Mouse (Mus musculus) mouse embryonic stem cell (cell line): ENCODE results near the gene Tmem62.
"Not testable (repeated sequence)": the region's sequence is repeated elsewhere in the genome, so short reads cannot be mapped to it uniquely, and the experiment has no call there.

Source experiments
- in situ Hi-C, 2 experiments: fragments of 300-500 bp; cut with MboI; formaldehyde crosslinking; loops; 1 replicate in 1 of 2; 3 replicates in 1 of 2; pipeline ENCODE4 v1.14.3; 2019 to 2020; ENCODE audit warnings: low sequenced_read_pairs in 2 of 2, low pct_unique_long_range_greater_than_20kb in 1 of 2, mixed read lengths in 1 of 2; ENCODE audit not compliant: unreplicated experiment in 1 of 2

Gene Tmem62

DNA sequence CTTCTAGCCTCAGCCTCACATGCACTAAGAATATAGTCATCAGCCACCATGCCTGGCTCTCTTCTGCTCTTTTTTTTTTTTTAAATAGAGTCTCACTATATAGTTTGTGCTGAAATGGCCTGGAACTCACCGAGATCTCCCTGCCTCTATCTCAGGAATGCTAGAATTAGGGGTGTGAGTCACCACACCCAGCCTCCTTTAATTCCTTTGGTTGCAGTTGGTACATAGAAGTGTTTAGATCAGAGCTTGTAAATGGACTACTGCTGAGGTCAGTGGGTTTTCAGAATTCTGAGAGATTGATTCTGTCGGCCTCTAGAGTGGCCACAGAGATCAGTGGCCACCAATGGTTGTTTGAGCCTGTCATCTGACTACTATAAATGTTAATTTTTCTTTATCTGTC lies 4.0 kb downstream of the Tmem62 start:
- in situ Hi-C loops, result loop anchor here in 1 of 2 experiments (10.0 kb wide), 1 partner anchor 104 kb away; the partner anchor contains the start of gene Tgm5

DNA sequence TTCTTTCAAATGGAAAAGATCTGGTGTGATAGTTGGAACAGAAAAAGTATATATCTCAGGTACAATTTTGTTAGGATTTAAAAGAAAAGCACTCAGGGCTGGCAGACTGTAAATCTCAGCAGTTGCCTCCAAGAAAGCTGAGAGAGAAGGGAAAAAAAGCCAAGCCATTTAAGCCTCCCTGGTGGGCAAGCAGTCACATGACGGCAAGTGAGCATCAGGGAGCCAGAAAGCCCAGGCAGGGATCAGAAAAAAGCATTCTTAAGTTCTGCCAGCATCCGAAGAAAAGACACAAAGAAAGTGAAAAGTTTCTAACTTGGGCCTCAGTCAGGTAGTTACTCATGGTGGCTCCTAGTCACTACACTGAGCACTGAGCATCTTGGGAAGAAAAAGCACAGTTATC lies 6.8 kb downstream of the Tmem62 start:
- in situ Hi-C loops, result loop anchor here in 1 of 2 experiments (10.0 kb wide), 1 partner anchor 101 kb away; the partner anchor contains the start of gene Tgm5

DNA sequence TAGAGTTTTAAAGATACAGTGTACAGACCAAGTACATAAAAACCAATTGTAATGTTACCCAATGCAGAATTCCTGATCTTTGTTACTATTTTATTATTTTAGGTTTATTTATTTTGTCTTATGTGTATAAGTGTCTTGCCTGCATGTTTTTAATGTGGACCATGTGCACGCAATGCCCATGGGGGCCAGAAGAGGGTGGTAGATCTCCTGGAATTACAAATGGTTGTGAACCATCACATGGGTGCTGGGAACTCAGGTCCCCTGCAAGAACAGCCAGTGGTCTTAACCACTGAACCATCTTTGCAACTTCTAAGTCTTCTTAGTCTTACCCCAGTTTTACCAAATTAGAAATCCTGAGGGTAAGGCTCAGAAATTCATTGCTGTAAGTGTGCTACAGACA lies 8.4 kb downstream of the Tmem62 start:
- in situ Hi-C loops, result loop anchor here in 1 of 2 experiments (10.0 kb wide), 1 partner anchor 100 kb away; the partner anchor contains the start of gene Tgm5

DNA sequence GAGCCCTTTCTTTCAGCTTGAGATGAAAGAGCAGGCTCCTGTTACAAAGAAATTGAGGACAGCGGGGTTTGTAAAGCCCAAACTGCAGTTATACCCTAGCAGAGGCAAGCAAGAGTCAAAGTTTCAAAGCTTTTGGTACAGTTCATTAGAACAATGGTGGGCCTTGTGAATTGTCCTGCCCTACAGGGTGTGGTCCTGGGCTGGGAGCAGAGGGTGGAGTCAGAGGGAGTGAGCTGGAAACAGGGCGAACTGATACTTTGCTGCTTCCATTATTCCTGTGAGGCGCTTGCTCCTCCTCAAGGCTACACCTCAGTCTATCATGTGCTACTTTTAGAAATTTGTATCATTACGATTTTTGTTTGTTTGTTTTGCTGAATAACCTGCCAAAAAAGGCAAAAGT lies 14.4 kb downstream of the Tmem62 start:
- in situ Hi-C loops, result no loop called here

DNA sequence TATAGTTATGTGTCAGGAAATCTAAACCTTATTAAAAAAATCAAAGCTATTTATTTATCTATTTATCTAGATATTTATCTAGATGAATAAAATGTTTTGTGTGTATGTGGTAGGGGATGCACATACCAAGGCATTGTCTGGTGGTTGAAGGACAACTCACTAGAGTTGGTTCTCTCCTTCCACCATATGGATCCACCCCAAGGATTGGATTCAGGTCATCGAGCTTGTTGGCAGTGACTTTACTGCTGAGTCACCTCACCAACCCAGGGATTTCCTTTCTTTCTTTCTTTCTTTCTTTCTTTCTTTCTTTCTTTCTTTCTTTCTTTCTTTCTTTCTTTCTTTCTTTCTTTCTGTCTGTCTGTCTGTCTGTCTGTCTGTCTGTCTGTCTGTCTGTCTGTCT lies 19.8 kb downstream of the Tmem62 start:
- in situ Hi-C loops, result not testable (repeated sequence)

DNA sequence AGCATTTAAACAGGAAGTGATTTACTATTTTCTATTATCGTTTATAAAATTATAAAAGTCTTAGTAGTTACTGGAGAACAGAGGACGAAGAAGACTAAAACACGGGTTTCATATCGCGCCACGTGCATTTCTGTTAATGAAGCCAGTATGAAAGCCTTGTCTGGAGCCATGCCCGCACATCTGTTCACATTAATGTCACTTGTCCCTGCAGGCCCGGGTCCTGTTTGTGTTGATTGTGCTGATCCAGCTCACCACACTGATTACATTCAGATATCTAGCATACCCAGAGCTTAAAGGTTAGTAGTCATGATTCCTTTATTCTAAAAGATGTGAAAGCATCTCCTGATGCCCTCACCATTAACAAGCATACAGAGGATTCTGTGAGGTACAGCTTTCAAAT lies 22.0 kb downstream of the Tmem62 start:
- in situ Hi-C loops, result no loop called here

DNA sequence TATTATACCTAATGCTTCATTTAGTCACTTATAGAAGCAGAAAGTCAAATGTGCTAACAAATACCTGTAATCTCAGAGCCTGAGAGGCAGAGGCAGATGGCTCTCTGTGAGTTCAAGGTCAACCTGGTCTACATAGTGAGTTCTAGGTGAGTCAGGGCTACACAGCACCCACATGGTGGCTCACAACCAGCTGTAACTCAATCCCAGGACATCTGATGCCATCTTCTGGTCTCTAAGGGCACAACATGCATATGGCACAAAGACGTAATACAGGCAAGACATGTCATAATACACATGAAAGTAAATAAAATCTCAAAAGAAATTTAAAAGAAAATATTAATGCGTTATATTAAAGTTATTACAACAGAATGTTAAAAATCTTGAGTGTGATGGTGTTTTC lies 26.8 kb downstream of the Tmem62 start:
- in situ Hi-C loops, result no loop called here

DNA sequence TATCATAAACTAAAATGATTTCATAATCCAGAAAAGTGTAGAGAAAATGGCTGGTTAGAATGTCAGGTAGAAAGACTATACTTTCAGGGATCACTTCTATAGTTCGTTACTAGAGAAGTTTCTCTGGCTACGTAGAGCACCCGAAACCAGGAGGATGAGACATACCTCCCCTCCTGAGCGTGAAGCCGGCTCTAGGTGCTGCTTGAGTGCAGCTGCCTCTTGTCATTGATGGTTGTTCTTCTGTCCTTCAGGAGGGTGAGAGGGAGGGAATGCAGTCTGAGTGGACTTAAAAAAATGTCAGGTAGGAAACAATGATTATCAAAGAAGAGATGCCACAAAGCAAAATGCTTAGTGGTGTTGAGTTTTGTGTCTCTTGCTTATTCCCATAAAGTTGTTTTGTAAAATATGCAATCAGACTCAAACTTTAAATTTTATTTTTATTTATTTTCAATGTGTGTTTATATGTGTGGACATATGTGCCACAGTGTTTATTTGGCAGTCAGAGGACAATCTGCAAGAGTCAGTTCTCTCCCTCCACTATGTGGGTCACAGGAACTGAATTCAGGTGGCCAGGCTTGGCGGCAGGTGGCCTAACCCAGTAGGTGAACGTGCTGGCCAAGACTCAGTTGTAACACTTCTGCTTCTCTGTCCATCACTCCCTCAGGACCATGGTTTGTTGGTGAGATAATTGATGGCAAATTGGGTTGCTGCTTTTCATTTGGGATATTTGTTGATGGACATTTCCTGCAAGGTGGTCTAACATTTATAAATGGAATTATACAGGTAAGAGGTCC lies 27.4 kb downstream of the Tmem62 start:
- in situ Hi-C loops, result no loop called here

DNA sequence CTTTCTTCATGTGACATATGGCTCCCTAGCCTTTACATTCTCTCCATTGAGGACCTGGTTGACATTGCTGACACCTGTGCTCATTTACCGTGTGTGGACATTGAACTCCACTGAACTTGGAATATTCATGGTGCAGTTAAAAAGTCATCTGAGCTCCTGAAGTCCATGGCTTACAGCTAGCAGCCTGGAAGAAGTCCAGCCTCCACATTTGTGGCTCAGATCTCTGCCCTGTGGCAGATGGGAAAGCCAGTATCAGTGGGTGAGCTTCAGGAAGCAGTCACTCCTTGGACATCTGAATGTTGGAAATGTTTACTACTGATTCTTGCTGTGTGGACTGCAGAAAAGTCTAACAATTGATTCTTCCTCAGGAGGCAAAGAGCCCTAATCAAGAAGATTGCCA lies 30.2 kb downstream of the Tmem62 start:
- in situ Hi-C loops, result no loop called here

- in situ Hi-C loops, result no loop called here
Measured at GRCm38 (mm10) chr2:121007925-121008663, 31.3 kb downstream of the Tmem62 start, which contains the start of gene Ccndbp1. Gene Ccndbp1, plus strand, starts transcription at chr2:121008403.

DNA sequence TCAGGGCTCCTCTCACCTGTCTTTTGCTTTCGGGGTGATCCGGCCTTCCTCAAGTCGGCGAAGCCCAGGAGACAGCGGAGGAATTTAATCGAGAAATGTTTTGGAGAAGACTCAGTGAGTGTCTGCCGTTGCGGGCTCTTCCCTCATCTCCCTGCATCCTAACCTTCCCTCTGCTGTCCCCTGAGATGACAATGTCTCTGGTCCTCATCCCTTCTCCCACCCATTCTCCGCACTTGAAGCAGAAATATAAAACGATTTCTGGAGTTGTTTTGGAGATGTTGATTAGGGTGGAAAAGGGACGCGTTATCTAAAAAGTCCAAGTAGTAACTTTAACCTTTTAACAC lies 31.8 kb downstream of the Tmem62 start:
- in situ Hi-C loops, result no loop called here

DNA sequence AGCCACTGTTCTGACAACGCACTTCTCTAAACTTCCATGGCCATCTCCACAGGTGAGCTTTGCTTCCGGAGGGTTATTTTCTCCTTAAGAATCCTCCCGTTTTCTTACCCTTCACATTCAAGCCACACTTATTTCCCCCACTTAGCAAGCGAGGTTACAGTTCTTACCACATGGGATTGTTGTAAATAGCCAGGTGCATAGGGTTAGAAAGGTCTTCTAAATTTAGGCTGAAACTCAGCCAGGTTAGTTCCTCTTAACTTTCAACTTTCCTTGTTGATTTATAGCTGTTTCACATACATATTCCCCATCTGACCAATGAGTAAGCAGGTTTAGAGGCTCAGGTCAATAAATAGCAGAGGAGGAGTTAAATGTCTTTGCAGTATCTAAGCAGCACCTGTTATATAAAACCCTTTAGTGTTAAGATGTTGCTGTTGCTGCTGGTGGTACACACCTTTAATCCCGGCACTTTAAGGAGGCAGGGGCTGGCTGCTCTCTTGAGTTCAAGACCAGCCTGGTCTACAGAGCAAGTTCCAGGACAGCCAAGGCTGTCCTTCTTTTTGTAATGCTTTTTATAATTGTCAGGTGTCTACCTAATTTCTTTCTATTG lies 32.4 kb downstream of the Tmem62 start:
- in situ Hi-C loops, result no loop called here

DNA sequence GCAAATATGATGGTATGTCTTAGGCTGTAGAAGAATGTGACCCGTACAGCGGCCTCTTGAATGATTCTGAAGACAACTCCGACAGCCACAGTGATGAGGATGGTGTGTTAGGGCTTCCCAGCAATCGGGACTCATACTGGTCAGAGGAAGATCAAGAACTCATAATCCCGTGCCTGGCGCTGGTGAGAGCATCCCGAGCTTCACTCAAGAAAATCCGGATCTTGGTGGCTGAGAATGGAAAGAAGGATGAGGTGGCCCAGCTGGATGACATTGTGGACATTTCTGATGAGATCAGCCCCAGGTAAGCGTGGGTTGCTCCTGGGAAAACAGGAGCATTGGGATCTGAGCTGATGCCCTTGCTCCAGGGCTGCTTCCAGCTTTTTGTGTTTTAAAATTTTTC lies 35.9 kb downstream of the Tmem62 start:
- in situ Hi-C loops, result no loop called here

GRCm38 (mm10) chr2:121015507-121015906 lies 38.7 kb downstream of the Tmem62 start:
- in situ Hi-C loops, result no loop called here

DNA sequence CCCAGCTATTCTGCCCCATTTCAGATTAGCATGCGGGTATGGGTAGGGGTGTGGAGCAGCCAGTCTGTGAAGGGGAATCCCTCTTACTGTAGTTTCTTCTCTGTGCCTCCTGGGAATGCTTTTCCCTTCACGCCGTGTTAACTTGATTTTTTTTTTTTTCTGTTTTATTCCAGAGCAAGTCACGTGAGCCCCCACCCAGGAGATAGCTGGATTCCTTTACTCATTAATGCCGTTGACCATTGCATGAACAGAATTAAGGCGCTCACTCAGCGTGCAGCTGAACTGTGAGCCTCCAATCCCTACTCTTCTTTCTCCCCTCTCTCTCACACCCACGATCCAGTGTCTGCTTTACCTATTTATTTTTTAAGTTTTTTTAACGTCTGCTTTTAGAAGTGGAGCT lies 39.4 kb downstream of the Tmem62 start:
- in situ Hi-C loops, result no loop called here

DNA sequence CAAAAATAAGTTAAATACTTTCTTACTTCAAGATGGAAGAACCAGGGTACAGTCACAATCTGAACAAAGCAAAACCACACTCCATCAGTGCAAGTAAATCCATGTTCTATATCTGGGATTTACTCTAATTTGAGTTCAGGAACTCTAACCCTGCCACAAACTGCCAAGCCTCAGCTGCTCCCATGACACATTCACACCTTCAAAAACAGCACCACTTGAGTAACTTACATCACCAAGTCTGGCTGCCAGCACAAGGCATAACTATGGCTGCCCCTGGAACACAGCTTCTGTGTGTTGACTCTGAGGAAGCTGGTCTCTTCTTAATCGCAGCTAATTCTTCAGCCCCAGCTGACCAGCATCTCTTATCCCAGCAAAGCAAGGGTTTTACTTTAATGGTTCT lies 40.3 kb downstream of the Tmem62 start:
- in situ Hi-C loops, result no loop called here

DNA sequence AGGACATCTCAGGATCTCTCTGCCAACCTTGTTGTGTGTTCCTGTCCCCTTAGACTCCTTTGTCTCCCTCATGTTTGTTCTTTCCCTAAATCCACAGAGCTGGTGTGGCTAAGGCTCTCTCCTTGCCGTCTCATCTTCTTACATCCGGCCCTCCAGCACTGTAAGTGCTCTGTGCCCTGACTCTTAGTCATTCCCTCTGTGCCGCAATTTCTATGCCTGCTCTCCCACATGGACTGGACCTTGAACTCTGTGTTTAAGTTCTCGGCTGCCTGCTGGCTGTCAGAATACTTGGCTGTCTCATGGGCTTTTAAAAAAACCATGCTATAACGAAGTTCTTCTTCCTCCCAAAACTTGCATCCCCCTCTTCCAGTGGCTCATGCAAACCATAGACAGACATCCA lies 46.1 kb downstream of the Tmem62 start:
- in situ Hi-C loops, result no loop called here

DNA sequence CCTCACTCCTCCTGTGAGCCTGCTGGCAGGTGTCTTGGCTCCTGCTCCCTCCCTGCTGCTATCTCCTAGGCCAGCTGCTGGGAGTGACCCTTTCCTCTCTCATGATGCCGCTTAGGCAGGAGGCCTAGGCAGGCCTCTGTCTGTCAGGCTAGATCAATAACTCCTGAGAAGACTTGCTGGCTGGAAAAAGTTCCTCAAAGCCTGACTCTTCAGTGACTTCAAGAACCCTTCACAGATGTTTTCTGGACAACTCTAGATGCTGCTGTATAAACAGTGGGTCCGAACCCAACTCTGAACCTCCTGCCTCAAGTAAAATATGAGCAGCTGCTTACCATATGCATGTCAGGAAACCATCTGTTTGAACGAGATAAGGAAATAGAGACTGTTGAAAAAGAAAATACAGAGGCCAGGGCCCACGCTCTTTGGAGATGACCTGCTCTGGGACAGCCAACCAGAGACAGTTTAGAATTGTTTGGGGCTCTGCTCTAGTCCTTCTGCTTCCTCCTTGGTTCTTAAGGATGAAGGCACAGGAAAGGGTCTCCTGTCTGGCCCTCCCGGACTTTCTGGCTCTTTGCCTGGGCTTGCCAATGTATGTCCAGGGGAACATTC lies 60.0 kb downstream of the Tmem62 start, which contains the start of gene Epb42:
TSS of gene Epb42 (minus strand) at position 340 of the 609 bp plus-strand sequence.
- in situ Hi-C loops, result no loop called here

GRCm38 (mm10) chr2:121038851-121039250 lies 62.0 kb downstream of the Tmem62 start:
- in situ Hi-C loops, result not testable (repeated sequence)
